Mouse (Mus musculus): Measurements from ENCODE around the gene Pogk.

DNA sequence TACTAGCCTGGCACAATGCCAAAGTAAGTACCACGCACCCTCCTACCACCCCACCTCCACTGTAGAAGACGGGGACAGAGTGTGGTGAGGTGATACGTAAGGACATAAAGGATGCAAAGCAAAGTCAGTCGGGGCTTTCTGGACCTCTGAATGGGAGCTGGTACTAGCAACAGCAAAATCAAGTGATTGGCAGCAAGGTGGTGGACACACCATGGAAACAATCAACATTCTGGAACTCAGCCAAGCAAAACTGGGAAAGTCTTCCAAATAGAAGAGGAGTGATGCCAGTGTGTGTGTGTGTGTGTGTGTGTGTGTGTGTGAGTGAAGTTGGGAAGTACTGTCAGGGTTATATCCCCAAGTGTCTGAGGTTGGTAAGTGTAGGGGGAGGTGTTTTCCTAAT lies 7.7 kb downstream of the Pogk start:
- TF ChIP-seq EP300 (IDR thresholded peaks at IDR 0.05; ENCODE audit: low read depth) (no peak), CTCF (IDR thresholded peaks at IDR 0.05; ENCODE audit: low read depth) (no peak)
